Mouse (Mus musculus): ENCODE measurements around the gene Plekhm2. TPM values are rescaled to one million over a fixed set of nuclear protein-coding genes. Genes with fewer than 3 reads are reported as not detected.

The Plekhm2 gene
- total and polyA plus RNA-seq, 2 experiments = 2.7 to 13.5 TPM

DNA sequence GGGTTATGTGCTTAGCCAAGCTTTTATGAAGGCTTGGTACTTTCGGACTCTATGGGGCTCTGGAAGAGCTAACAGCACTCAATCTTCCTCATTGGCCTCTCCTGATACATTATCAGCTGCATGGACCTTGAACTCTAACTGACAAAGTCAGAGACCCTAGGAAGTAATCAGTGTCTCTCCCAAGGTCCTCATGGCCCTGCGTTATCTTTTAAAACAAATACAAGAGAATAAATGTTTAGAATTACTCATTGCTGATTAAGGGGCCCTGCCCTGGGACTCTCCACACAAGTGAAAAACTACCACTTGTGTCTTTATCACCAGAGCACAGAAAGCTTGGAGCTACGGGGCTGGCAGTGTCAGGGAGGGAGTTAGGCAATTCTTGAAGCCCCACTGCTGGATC lies 85.9 kb downstream of the Plekhm2 start:
- Histone ChIP-seq H3K79me2 (ENCODE audit: control insufficient read depth, insufficient read depth, low read length) (no peaks in the 10 kb centered on the region), H3K4me3 (ENCODE audit: insufficient read depth, low read depth, low read length) (no peak overlapping the region), H3K36me3 (ENCODE audit: control insufficient read depth, insufficient read depth, low read length) (no peaks in the 10 kb centered on the region), H3K9ac (ENCODE audit: low read depth, low read length) (no peak overlapping the region), H3K4me1 (ENCODE audit: control insufficient read depth, insufficient read depth, low read length) (peaks cover 10% of the 10 kb centered on the region), H3K27me3 (ENCODE audit: control insufficient read depth, insufficient read depth, low read length) (no peaks in the 10 kb centered on the region), H3K27ac (replicated peaks; ENCODE audit: insufficient read depth, low read depth, low read length) (no peak overlapping the region)
- TF ChIP-seq CTCF (IDR thresholded peaks at IDR 0.05; ENCODE audit: low read depth, low read length) = no peak
- no peak for TF ChIP-seq POLR2A (IDR thresholded peaks at IDR 0.05; ENCODE audit: extremely low read depth, insufficient read depth, low read length)
- peak; percentile 31 for DNase-seq (ENCODE audit: extremely low read depth, low read depth, low spot score)
- 35% methylated on average over 3 of the region's 3 CpGs for WGBS

DNA sequence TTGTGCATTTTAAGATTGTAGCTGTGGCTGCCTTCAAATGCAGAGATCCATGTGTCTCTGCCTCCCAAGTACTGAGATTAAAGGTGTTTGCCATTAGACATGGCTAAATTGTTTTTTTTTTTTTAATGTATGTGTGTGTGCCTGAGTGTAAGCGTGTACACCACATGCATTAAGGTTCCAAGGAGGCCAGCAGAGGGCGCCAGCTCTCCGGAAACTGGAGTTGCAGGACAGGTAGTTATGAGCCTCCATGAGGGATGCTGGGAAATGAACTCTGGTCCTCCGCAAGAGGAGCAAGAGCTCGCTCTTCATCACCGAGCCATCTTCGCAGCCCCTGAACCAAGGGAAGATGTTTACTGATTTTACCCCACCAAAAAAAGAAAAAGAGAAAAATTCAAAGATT lies 87.8 kb downstream of the Plekhm2 start:
- TF ChIP-seq POLR2A (IDR thresholded peaks at IDR 0.05; ENCODE audit: extremely low read depth, insufficient read depth, low read length) (no peak), CTCF (IDR thresholded peaks at IDR 0.05; ENCODE audit: low read depth, low read length) (peak; percentile 33)
- Histone ChIP-seq H3K27ac (replicated peaks; ENCODE audit: insufficient read depth, low read depth, low read length) (no peak overlapping the region), H3K36me3 (ENCODE audit: control insufficient read depth, insufficient read depth, low read length) (no peaks in the 10 kb centered on the region), H3K4me1 (ENCODE audit: control insufficient read depth, insufficient read depth, low read length) (peaks cover 18% of the 10 kb centered on the region), H3K27me3 (ENCODE audit: control insufficient read depth, insufficient read depth, low read length) (no peaks in the 10 kb centered on the region), H3K4me3 (ENCODE audit: insufficient read depth, low read depth, low read length) (no peak overlapping the region), H3K79me2 (ENCODE audit: control insufficient read depth, insufficient read depth, low read length) (no peaks in the 10 kb centered on the region), H3K9ac (ENCODE audit: low read depth, low read length) (no peak overlapping the region)
- 97% methylated on average over 7 of the region's 7 CpGs for WGBS
- DNase-seq (ENCODE audit: extremely low read depth, low read depth, low spot score) = no peak

- Histone ChIP-seq H3K4me1 (ENCODE audit: control insufficient read depth, insufficient read depth, low read length) (peaks cover 20% of the 10 kb centered on the region), H3K27ac (replicated peaks; ENCODE audit: insufficient read depth, low read depth, low read length) (no peak overlapping the region), H3K36me3 (ENCODE audit: control insufficient read depth, insufficient read depth, low read length) (no peaks in the 10 kb centered on the region), H3K27me3 (ENCODE audit: control insufficient read depth, insufficient read depth, low read length) (no peaks in the 10 kb centered on the region), H3K9ac (ENCODE audit: low read depth, low read length) (no peak overlapping the region), H3K4me3 (ENCODE audit: insufficient read depth, low read depth, low read length) (no peak overlapping the region), H3K79me2 (ENCODE audit: control insufficient read depth, insufficient read depth, low read length) (no peaks in the 10 kb centered on the region)
- no peak for DNase-seq (ENCODE audit: extremely low read depth, low read depth, low spot score)
- TF ChIP-seq POLR2A (IDR thresholded peaks at IDR 0.05; ENCODE audit: extremely low read depth, insufficient read depth, low read length) = no peak
- no peak for TF ChIP-seq CTCF (IDR thresholded peaks at IDR 0.05; ENCODE audit: low read depth, low read length)
- 84% methylated on average over 11 of the region's 11 CpGs for WGBS
Measured at GRCm38 (mm10) chr4:141576404-141576803, 88.3 kb downstream of the Plekhm2 start.

Other genes starting within 250 kb of the Plekhm2 start
- not detected in 2 replicates for gene Clcnkb, start 248.9 kb downstream of the Plekhm2 start, total RNA-seq (2014; rRNA removed)
- gene Clcnkb, start 248.9 kb downstream of the Plekhm2 start, polyA plus RNA-seq (2012; rRNA removed) = not detected in 2 replicates
- gene Hspb7, start 244.1 kb downstream of the Plekhm2 start, total RNA-seq (2014; rRNA removed) = 0.07 and 0.09 TPM in 2 replicates
- 0.02 TPM in 1 of 2 replicates, not detected in the other for gene Hspb7, start 244.1 kb downstream of the Plekhm2 start, polyA plus RNA-seq (2012; rRNA removed)
- gene Srarp, start 228.8 kb downstream of the Plekhm2 start, total RNA-seq (2014; rRNA removed) = not detected in 2 replicates
- gene Srarp, start 228.8 kb downstream of the Plekhm2 start, polyA plus RNA-seq (2012; rRNA removed) = not detected in 2 replicates
- gene Zbtb17, start 220.2 kb downstream of the Plekhm2 start, total RNA-seq (2014; rRNA removed) = 7.3 and 8.5 TPM in 2 replicates
- 12.8 and 16.8 TPM in 2 replicates for gene Zbtb17, start 220.2 kb downstream of the Plekhm2 start, polyA plus RNA-seq (2012; rRNA removed)
- gene Spen, start 126.3 kb downstream of the Plekhm2 start, total RNA-seq (2014; rRNA removed) = 8.1 and 9.1 TPM in 2 replicates
- gene Spen, start 126.3 kb downstream of the Plekhm2 start, polyA plus RNA-seq (2012; rRNA removed) = 5.9 and 7.5 TPM in 2 replicates
- gene Fblim1, start 58.8 kb downstream of the Plekhm2 start, total RNA-seq (2014; rRNA removed) = 0.37 and 0.74 TPM in 2 replicates
- 0.86 and 1.2 TPM in 2 replicates for gene Fblim1, start 58.8 kb downstream of the Plekhm2 start, polyA plus RNA-seq (2012; rRNA removed)
- 9.3 and 12.6 TPM in 2 replicates for gene Tmem82, start 46.3 kb downstream of the Plekhm2 start, total RNA-seq (2014; rRNA removed)
- 34.7 and 39.5 TPM in 2 replicates for gene Tmem82, start 46.3 kb downstream of the Plekhm2 start, polyA plus RNA-seq (2012; rRNA removed)
- gene Slc25a34, start 41.1 kb downstream of the Plekhm2 start, total RNA-seq (2014; rRNA removed) = 10.2 and 10.6 TPM in 2 replicates
- 5.1 and 10.3 TPM in 2 replicates for gene Slc25a34, start 41.1 kb downstream of the Plekhm2 start, polyA plus RNA-seq (2012; rRNA removed)
- 16.3 and 30.3 TPM in 2 replicates for gene Rsc1a1, start 20.7 kb upstream of the Plekhm2 start, total RNA-seq (2014; rRNA removed)
- gene Rsc1a1, start 20.7 kb upstream of the Plekhm2 start, polyA plus RNA-seq (2012; rRNA removed) = 52.0 and 70.9 TPM in 2 replicates
- gene Ddi2, start 58.5 kb upstream of the Plekhm2 start, total RNA-seq (2014; rRNA removed) = 59.2 and 64.0 TPM in 2 replicates
- 51.2 and 55.7 TPM in 2 replicates for gene Ddi2, start 58.5 kb upstream of the Plekhm2 start, polyA plus RNA-seq (2012; rRNA removed)
- 164 and 180 TPM in 2 replicates for gene Agmat, start 81.8 kb upstream of the Plekhm2 start, total RNA-seq (2014; rRNA removed)
- 453 and 487 TPM in 2 replicates for gene Agmat, start 81.8 kb upstream of the Plekhm2 start, polyA plus RNA-seq (2012; rRNA removed)
- gene Dnajc16, start 126.0 kb upstream of the Plekhm2 start, total RNA-seq (2014; rRNA removed) = 3.8 and 5.4 TPM in 2 replicates
- 5.5 and 5.6 TPM in 2 replicates for gene Dnajc16, start 126.0 kb upstream of the Plekhm2 start, polyA plus RNA-seq (2012; rRNA removed)
- gene Casp9, start 128.7 kb upstream of the Plekhm2 start, total RNA-seq (2014; rRNA removed) = 8.4 and 10.5 TPM in 2 replicates
- 10.9 and 13.3 TPM in 2 replicates for gene Casp9, start 128.7 kb upstream of the Plekhm2 start, polyA plus RNA-seq (2012; rRNA removed)
- 80.9 and 238 TPM in 2 replicates for gene Cela2a, start 161.3 kb upstream of the Plekhm2 start, total RNA-seq (2014; rRNA removed)
- 3.6 and 4.8 TPM in 2 replicates for gene Cela2a, start 161.3 kb upstream of the Plekhm2 start, polyA plus RNA-seq (2012; rRNA removed)
- gene Ctrc, start 181.5 kb upstream of the Plekhm2 start, total RNA-seq (2014; rRNA removed) = 0.34 and 0.83 TPM in 2 replicates
- gene Ctrc, start 181.5 kb upstream of the Plekhm2 start, polyA plus RNA-seq (2012; rRNA removed) = 0.24 TPM in 1 of 2 replicates, not detected in the other
- gene Efhd2, start 210.0 kb upstream of the Plekhm2 start, total RNA-seq (2014; rRNA removed) = 13.1 and 15.0 TPM in 2 replicates
- gene Efhd2, start 210.0 kb upstream of the Plekhm2 start, polyA plus RNA-seq (2012; rRNA removed) = 40.7 and 46.1 TPM in 2 replicates

All from liver, adult 2 months (tissue).